Mouse (Mus musculus) limb, embryonic 14.5 days (tissue): ENCODE measurements around the gene Ablim1. TPM values are rescaled to one million over a fixed set of nuclear protein-coding genes. Genes with fewer than 3 reads are reported as not detected.

ENCODE experiments used
- ATAC-seq: fragments of 200-750 bp; cut with Nextera tagmentation; 2 replicates; pipeline ENCODE4 v1.8.0; 2017; ENCODE audit warnings: low read depth, moderate number of reproducible peaks, moderate TSS enrichment; ENCODE audit not compliant: low FRiP score
- DNase-seq: peaks from one replicate; pipeline ENCODE4 v3.0.0-alpha.2; 2015; ENCODE audit warnings: low spot score
- H3K27ac ChIP-seq: fragments of 300-500 bp; sonication (generic); replicated peaks from 2 replicates; pipeline ENCODE4 v1.5.1; 2014; ENCODE audit warnings: low read depth, mild to moderate bottlenecking, low read length, moderate library complexity, mixed read lengths
- H3K27me3 ChIP-seq: fragments of 300-500 bp; sonication (generic); 2 replicates; pipeline ENCODE4 v1.6.1; 2014; ENCODE audit warnings: low read length, mixed read lengths; ENCODE audit not compliant: control insufficient read depth, insufficient read depth
- H3K36me3 ChIP-seq: fragments of 300-500 bp; sonication (generic); 2 replicates; pipeline ENCODE4 v1.6.1; 2014; ENCODE audit warnings: mild to moderate bottlenecking, low read length, moderate library complexity, mixed read lengths; ENCODE audit not compliant: control insufficient read depth, insufficient read depth
- H3K4me1 ChIP-seq: fragments of 300-500 bp; sonication (generic); 2 replicates; pipeline ENCODE4 v1.6.1; 2014; ENCODE audit warnings: antibody characterized with exemption, low read length, mixed read lengths; ENCODE audit not compliant: control insufficient read depth, insufficient read depth
- H3K4me2 ChIP-seq: fragments of 300-500 bp; sonication (generic); replicated peaks from 2 replicates; pipeline ENCODE4 v1.6.1; 2014; ENCODE audit warnings: low read depth, mild to moderate bottlenecking, low read length, moderate library complexity; ENCODE audit not compliant: severe bottlenecking
- H3K4me3 ChIP-seq: fragments of 300-500 bp; sonication (generic); replicated peaks from 2 replicates; pipeline ENCODE4 v1.5.1; 2014; ENCODE audit warnings: low read length
- H3K9ac ChIP-seq: fragments of 300-500 bp; sonication (generic); 2 replicates; pipeline ENCODE4 v1.6.1; 2014; ENCODE audit warnings: mild to moderate bottlenecking, low read depth, low read length, moderate library complexity; ENCODE audit not compliant: severe bottlenecking
- H3K9me3 ChIP-seq: fragments of 300-500 bp; sonication (generic); 2 replicates; pipeline ENCODE4 v1.6.1; 2016; ENCODE audit warnings: low read length; ENCODE audit not compliant: control insufficient read depth
- POLR2A ChIP-seq: fragments of 200-500 bp; IDR thresholded peaks from 2 replicates; pipeline ENCODE4 v1.8.0; 2012; ENCODE audit warnings: inconsistent platforms, mild to moderate bottlenecking, moderate library complexity, borderline replicate concordance; ENCODE audit not compliant: insufficient read depth, insufficient read length; ENCODE audit errors: extremely low read depth
- WGBS: fragments of 180-500 bp; shearing (Covaris S2); extraction: QIAGEN DNeasy Blood & Tissue Kit; methylation state at CpG from one replicate; pipeline ENCODE4 v1.1.7; 2014; 5-methylcytosine and 5-hydroxymethylcytosine counted together
- polyA plus RNA-seq, 2 experiments: library from polyadenylated mRNA; depleted of rRNA in 1 of 2; stranded (reverse) in 1 of 2; unstranded in 1 of 2; fragments of >200 nt; fragmentation: Nextera tagmentation in 1 of 2; extraction: Ambion mirVana in 1 of 2; gene quantifications; 2 replicates each; pipeline versions ENCODE4 v1.2.1 to v1.2.3; 2012 to 2014

Ablim1 gene
- polyA plus RNA-seq, 2 experiments, result 30.6 to 76.9 TPM

DNA sequence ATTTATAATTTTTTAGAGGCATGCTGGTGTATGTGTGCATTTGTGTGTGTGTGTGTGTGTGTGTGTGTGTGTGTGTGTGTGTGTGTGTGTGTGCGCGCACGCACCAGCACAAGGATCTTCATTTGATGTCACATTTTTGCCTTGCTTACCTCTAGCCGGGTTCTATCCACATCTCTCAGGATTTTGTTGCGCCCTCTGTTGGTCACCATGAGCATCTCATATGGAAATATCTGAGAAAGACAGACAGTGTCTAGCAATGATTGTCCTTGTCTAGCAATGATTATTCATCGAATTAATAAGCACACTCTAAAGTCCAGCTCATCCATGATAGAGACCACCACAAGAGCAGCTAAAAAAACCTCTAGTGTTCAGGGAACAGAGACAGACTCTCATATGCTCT, 275.5 kb downstream of the Ablim1 start:
- H3K9me3 ChIP-seq, result no peaks in the 10 kb centered on the region
- ATAC-seq (no peak), DNase-seq (no peak)
- TF ChIP-seq POLR2A, result no peak
- no peak overlapping the region for H3K9ac ChIP-seq
- H3K36me3 ChIP-seq, result peaks cover 20% of the 10 kb centered on the region; the same call in 1 of the 2 replicates
- no peak overlapping the region for H3K4me2 ChIP-seq
- no peaks in the 10 kb centered on the region for H3K4me1 ChIP-seq
- no peak overlapping the region for H3K27ac ChIP-seq
- H3K4me3 ChIP-seq, result no peak overlapping the region
- no peaks in the 10 kb centered on the region for H3K27me3 ChIP-seq
- WGBS, result 65% methylated on average over 6 of the region's 6 CpGs

- H3K36me3 ChIP-seq, result peaks cover 20% of the 10 kb centered on the region; the same call in 1 of the 2 replicates
- H3K4me3 ChIP-seq, result no peak overlapping the region
- H3K9me3 ChIP-seq, result no peaks in the 10 kb centered on the region
- no peak for TF ChIP-seq POLR2A
- DNase-seq (no peak), ATAC-seq (no peak)
- no peaks in the 10 kb centered on the region for H3K27me3 ChIP-seq
- H3K9ac ChIP-seq, result no peak overlapping the region
- 85% methylated on average over 15 of the region's 15 CpGs for WGBS
- no peak overlapping the region for H3K4me2 ChIP-seq
- no peaks in the 10 kb centered on the region for H3K4me1 ChIP-seq
- no peak overlapping the region for H3K27ac ChIP-seq
Measured at GRCm38 (mm10) chr19:57036860-57037259, 277.9 kb downstream of the Ablim1 start.

DNA sequence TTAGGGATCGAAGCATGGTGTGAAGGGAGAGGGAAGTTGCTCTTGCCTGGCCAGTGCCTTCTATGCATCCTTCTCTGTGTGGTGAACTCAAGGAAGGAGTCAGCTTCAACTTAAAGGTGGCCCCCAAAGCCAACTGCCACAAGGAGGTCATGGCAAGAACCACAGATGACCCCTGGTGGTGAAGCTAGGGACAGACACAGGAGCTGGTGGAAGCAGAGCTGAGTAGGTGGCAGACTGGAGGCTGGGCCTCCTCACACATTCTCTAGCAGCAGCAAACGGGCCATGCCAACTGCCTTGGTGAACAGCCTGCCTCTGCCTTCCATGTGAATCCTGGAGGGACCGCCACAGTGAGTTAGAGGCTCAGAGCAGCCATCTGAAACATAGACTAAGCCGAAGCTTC, 283.1 kb downstream of the Ablim1 start:
- peaks cover 6% of the 10 kb centered on the region; the same call in 1 of the 2 replicates for H3K36me3 ChIP-seq
- WGBS, result 69% methylated on average over 4 of the region's 4 CpGs
- no peak overlapping the region for H3K9ac ChIP-seq
- TF ChIP-seq POLR2A, result no peak
- DNase-seq (peak; percentile 42), ATAC-seq (no peak)
- no peaks in the 10 kb centered on the region for H3K27me3 ChIP-seq
- H3K9me3 ChIP-seq, result peaks cover 6% of the 10 kb centered on the region; the same call in 1 of the 2 replicates
- no peak overlapping the region for H3K27ac ChIP-seq
- no peaks in the 10 kb centered on the region for H3K4me1 ChIP-seq
- H3K4me3 ChIP-seq, result no peak overlapping the region
- H3K4me2 ChIP-seq, result no peak overlapping the region

DNA sequence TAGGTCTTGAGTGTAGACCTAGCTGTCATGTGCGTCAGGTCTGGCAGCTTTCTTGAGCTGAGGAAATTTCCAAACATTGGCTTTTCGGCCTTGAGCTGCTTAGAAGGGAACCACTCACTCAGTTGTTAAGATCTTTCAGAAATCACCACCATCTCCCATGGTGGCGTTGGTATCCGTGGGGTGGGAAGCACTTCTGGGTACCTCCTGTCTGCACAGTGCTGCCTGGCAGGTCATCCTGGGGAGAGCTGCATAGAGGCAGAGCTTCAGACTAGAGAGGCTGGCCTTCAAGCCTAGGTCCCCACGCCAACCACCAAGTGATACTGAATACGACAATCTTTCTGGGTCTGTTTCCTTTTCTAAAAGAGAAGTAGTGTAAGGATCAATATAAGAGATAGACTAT, 285.3 kb downstream of the Ablim1 start:
- Histone ChIP-seq H3K4me1 (no peaks in the 10 kb centered on the region), H3K4me2 (no peak overlapping the region), H3K27ac (no peak overlapping the region), H3K9ac (no peak overlapping the region), H3K9me3 (peaks cover 8% of the 10 kb centered on the region; the same call in 1 of the 2 replicates), H3K27me3 (no peaks in the 10 kb centered on the region), H3K36me3 (no peaks in the 10 kb centered on the region), H3K4me3 (no peak overlapping the region)
- no peak for DNase-seq
- 88% methylated on average over 6 of the region's 6 CpGs for WGBS
- no peak for TF ChIP-seq POLR2A
- ATAC-seq, result no peak

- no peaks in the 10 kb centered on the region for H3K27me3 ChIP-seq
- no peak overlapping the region for H3K27ac ChIP-seq
- H3K4me3 ChIP-seq, result no peak overlapping the region
- no peak for ATAC-seq
- DNase-seq, result no peak
- H3K9ac ChIP-seq, result no peak overlapping the region
- no peaks in the 10 kb centered on the region for H3K36me3 ChIP-seq
- TF ChIP-seq POLR2A, result no peak
- peaks cover 8% of the 10 kb centered on the region; the same call in 1 of the 2 replicates for H3K9me3 ChIP-seq
- H3K4me2 ChIP-seq, result no peak overlapping the region
- no peaks in the 10 kb centered on the region for H3K4me1 ChIP-seq
- 68% methylated on average over 8 of the region's 8 CpGs for WGBS
Measured at GRCm38 (mm10) chr19:57028327-57029179, 286.2 kb downstream of the Ablim1 start.
